Mouse (Mus musculus) embryo, embryonic 11 days (tissue): Measurements from ENCODE around the gene Gm4881.

ENCODE experiments used
- DNase-seq: peaks from one replicate; pipeline ENCODE4 v3.0.0-alpha.2; 2015

The Gm4881 gene

GRCm38 (mm10) chr7:24944257-24944950 lies at the start of gene Gm4881:
TSS of gene Gm4881 (minus strand) at chr7:24944494.
- DNase-seq, result no peak

DNA sequence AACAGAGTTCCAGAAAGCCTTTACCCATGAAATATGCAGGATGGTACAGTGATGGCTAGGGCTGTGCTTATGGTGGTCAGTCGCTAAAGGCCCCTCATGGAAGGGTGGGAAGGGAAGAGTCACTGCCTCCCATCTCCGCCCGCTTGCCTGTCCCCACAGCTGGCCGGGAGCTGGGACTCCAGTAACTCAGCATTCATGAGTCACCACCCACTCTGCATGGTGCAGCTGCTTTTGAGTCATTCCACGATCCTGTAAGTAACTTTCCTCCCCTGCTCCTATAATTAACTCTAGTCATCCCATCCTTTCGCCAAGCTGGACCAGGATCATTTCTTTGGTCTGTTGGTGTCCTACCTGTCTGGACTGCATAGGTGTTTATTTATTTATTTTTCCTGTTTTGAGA lies 48.8 kb upstream of the Gm4881 start:
- DNase-seq, result no peak

DNA sequence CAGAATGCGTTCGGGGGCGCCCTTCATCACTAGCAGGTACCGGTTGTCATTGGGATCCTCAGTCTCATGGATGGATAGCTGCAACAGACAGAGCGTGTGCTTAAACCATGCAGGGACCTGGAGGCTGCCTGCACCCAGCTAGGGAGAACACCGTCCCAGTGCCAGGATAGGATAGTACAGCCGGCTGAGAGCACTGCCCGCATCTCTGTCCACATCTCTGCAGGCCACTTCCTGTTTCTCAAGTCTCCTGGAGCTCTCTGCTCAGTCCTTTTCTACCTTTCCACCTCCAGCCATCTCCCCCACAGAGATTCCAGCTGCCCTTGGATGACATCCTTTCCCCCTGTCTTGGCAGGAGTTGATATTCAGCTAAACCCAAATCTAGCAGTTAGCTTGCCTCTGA lies 46.2 kb upstream of the Gm4881 start:
- DNase-seq, result no peak

DNA sequence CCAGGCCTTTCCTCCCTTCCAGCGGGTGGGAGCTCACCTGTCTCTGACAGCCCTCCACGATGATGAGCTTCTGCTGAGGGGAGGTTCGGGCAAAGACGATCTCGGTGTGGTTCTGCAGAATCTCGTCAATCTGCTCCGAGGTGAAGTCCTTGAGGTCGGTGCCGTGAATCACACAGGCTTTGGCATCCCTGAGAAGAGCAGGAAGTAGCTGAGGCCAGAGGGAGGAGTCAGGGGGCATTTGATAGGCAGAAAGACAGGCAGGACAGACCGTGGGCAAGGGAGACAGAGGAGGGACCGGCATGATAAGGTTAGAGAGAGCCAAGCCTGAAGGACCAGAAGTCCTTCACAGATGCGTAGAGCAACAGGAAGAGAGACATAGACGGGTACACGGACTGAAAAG lies 43.6 kb upstream of the Gm4881 start:
- DNase-seq, result no peak

- no peak for DNase-seq
Measured at GRCm38 (mm10) chr7:24985799-24986198, 41.5 kb upstream of the Gm4881 start.

- DNase-seq, result no peak
Measured at GRCm38 (mm10) chr7:24984307-24984706, 40.0 kb upstream of the Gm4881 start.

- no peak for DNase-seq
Measured at GRCm38 (mm10) chr7:24983396-24983795, 39.1 kb upstream of the Gm4881 start.

GRCm38 (mm10) chr7:24980439-24980838 lies 36.1 kb upstream of the Gm4881 start:
- no peak for DNase-seq

- DNase-seq, result no peak
Measured at GRCm38 (mm10) chr7:24978781-24979180, 34.5 kb upstream of the Gm4881 start.

- peak; percentile 72 for DNase-seq
Measured at GRCm38 (mm10) chr7:24974893-24975595, 30.8 kb upstream of the Gm4881 start.

DNA sequence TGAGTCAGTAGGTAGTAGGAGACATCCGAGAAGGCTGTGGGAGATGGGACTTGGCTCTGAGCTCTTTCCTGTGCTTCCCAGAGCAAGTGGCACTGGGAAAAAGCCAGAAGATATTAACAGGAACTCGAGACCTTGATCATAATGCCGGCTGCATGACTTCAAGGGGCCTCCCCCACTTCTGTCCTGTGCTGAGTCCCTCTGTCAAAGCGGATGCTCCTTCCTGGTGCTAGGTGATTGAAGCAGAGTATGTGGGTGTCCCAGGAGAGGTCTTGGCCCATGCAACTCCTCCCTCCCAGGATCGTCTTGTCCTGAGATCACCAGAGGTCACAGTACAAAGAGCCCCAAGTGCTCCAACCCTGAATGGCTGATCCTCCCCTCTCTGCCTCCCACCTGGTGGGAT lies 29.6 kb upstream of the Gm4881 start:
- no peak for DNase-seq

GRCm38 (mm10) chr7:24973208-24973607 lies 28.9 kb upstream of the Gm4881 start:
- no peak for DNase-seq

DNA sequence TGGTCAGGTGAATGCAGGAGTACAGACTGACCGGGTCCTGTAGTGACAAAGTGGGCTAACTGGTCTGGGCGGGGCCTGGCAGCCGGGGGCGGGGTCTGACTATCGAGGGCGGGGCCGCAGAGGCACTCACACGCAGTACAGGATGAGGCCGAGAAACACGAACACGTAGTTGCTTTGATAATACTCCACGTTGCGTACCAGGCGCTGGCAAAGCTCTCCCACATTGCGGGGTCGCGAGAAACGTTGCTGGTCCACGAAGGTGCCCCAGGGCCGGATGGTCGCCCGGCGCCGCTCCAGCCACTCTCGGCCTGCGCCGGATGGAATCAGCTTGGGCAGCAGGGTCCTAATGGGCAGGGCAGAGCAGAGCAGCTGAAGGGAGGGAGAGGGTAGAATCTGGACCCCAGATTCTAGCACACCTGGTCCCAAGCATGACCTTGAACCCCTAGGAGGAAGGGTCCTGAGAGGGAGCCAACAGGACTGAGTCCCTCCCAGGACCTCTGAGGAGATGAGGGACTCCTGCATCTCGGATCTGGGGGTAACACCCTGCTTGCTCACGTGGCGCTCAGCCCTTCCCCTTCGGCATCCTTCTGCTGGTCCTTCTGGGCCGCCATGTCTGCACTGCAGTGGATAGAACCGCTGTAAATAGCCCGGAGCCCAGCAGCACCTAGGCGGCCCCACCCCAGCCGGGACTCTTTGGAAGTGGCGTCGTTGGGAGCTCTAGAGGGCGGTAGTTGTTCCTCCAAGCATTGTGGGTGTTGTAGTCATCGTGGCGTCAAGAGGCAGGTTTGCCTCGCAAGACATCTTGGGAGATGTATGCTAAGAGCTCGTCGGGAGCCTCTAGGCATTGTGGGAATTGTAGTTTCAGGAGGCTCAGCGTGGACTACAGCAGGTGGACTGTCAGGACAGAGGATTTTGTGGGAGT lies 27.9 kb upstream of the Gm4881 start, which contains the start of gene Rabac1:
TSS of gene Rabac1 (minus strand) at position 783 of the 922 bp plus-strand sequence.
- peak; percentile 95 for DNase-seq

DNA sequence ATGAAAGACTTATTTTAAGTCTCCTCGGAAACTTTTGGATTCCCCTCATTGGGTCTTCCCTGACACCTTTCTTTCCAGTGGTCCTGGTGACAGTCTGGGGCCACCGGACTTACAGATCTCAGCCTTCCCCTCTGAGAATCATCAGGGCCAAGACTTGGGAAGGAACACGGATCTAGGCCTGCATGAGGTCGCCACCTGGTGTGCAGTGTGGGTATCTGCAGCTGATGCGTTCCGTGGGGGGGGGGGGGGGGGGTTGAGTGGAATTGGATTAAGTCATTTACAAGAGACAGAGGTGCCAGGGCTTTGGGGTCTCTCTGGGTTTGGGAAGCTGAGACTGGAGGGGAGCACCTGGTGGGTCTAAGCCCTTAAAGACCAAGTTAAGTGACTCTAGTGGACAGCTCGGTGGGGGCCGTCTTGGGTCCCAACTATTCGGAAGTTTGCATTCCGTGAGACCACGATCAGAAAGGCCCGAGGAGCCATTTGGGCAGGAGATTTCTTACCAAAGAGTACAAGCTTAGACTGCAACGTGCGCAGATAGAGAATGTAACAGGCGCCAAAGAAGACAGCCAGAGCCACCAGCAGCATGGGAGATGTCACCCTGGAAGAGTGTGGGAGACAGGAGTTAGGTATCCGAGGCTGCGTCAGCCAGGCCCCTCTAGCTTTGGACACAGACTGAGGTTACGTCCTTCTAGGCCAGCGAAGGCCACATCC lies 27.1 kb upstream of the Gm4881 start:
- peak; percentile 70 for DNase-seq

GRCm38 (mm10) chr7:24970341-24970740 lies 26.0 kb upstream of the Gm4881 start:
- no peak for DNase-seq

- DNase-seq, result no peak
Measured at GRCm38 (mm10) chr7:24969805-24970204, 25.5 kb upstream of the Gm4881 start.

GRCm38 (mm10) chr7:24968463-24968862 lies 24.2 kb upstream of the Gm4881 start:
- no peak for DNase-seq

GRCm38 (mm10) chr7:24967966-24968365 lies 23.7 kb upstream of the Gm4881 start:
- no peak for DNase-seq

DNA sequence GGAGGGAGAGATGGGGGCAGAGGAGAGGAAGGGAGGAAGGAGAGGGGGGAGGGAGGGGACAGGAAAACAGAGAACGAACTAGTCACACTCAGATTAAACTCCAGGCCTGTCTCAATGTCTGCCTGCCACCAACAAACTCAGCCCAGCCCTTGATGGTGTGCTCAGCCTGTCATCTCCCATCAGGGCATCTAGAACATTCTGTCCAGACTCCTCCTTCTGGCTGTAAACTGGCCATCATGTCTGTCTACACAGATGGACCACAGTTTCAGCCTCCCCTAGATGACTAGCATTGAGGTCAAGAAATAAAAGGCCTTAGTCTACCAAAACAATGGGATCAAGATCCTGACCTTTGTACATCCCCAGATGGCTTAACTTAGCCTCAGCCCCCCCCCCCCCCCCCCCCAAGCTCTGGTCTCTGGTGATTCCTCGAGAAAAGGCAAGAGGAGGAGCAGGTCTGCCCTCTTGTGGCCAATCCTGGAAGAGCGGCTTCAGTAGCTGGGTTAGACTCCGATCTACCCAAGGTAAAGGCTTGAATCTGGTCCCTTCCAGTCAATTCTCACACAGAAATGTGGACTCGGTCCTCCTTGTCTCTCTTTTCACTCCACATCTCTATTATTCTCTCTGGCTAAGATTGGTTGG lies 20.7 kb upstream of the Gm4881 start:
- peak; percentile 82 for DNase-seq

GRCm38 (mm10) chr7:24964288-24964687 lies 20.0 kb upstream of the Gm4881 start:
- no peak for DNase-seq

DNA sequence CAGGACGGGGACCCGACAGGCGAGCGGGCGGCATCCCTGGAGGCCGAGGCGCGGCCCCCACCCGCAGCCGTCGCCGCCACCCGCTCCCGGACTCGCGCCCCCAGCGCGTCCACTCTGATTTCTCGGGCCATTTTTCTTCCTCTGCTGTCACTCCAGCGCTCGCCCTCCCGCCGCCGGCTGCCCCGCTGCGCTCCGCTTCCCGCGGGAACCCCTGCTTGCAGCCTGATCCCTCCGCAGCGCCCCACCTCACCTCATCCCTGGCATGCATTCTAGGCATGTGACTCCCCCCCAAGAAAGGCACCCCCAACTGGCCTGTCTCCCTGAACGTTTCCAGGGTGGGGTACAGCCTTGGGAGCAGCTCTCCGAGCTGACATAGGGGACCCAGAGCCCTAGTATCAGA lies 10.9 kb upstream of the Gm4881 start:
- DNase-seq, result no peak

DNA sequence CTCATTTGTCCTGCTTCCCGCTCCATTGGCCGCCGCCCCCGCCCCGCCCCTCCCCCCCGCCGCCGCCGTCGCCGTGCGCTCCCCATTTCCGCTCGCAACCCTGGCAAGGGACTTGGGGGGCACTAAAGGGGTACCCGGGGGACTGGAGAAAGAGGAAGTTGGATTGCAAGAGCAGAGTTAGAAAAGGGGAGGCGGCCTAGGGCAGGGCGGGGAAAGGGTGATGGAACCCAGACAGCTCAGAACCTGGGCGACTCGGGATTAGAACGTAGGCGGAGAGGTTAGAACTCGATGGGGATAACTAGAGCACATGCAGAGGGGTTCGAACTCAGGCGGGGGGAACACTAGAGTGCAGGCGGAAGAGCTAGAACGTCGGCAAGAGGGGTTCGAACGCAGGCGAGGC lies 10.2 kb upstream of the Gm4881 start:
- peak; percentile 44 for DNase-seq
